Mouse (Mus musculus) embryonic facial prominence, embryonic 11.5 days (tissue): ENCODE data around the gene Tead4. TPM values are rescaled to one million over a fixed set of nuclear protein-coding genes. Genes with fewer than 3 reads are reported as not detected.

Source experiments
- ATAC-seq: fragments of 200-750 bp; cut with Nextera tagmentation; replicated peaks from 2 replicates; pipeline ENCODE4 v1.8.0; 2017; ENCODE audit warnings: low read depth; ENCODE audit not compliant: insufficient number of reproducible peaks, low FRiP score, low TSS enrichment
- DNase-seq: peaks from one replicate; pipeline ENCODE4 v3.0.0-alpha.2; 2015; ENCODE audit warnings: low spot score
- H3K27ac ChIP-seq: fragments of 300-500 bp; sonication (generic); replicated peaks from 2 replicates; pipeline ENCODE4 v1.5.1; 2014; ENCODE audit warnings: mild to moderate bottlenecking, low read depth, low read length, control low read depth
- H3K27me3 ChIP-seq: fragments of 300-500 bp; sonication (generic); 2 replicates; pipeline ENCODE4 v1.6.1; 2014; ENCODE audit warnings: mild to moderate bottlenecking, low read length, moderate library complexity, mixed read lengths; ENCODE audit not compliant: control insufficient read depth, insufficient read depth
- H3K36me3 ChIP-seq: fragments of 300-500 bp; sonication (generic); replicated peaks from 2 replicates; pipeline ENCODE4 v1.6.1; 2014; ENCODE audit warnings: low read depth, mild to moderate bottlenecking, low read length, moderate library complexity, mixed read lengths; ENCODE audit not compliant: control insufficient read depth, insufficient read depth
- H3K4me1 ChIP-seq: fragments of 300-500 bp; sonication (generic); 2 replicates; pipeline ENCODE4 v1.6.1; 2014; ENCODE audit warnings: low read length, mixed read lengths; ENCODE audit not compliant: control insufficient read depth, insufficient read depth
- H3K4me2 ChIP-seq: fragments of 300-500 bp; sonication (generic); 2 replicates; pipeline ENCODE4 v1.6.1; 2014; ENCODE audit warnings: low read depth, mild to moderate bottlenecking, control low read depth, low read length, moderate library complexity
- H3K4me3 ChIP-seq: fragments of 300-500 bp; sonication (generic); 2 replicates; pipeline ENCODE4 v1.5.1; 2014; ENCODE audit warnings: low read depth, low read length, control low read depth
- H3K9ac ChIP-seq: fragments of 300-500 bp; sonication (generic); replicated peaks from 2 replicates; pipeline ENCODE4 v1.6.1; 2014; ENCODE audit warnings: mild to moderate bottlenecking, control low read depth, low read length
- H3K9me3 ChIP-seq: fragments of 300-500 bp; sonication (generic); replicated peaks from 2 replicates; pipeline ENCODE4 v1.6.1; 2016; ENCODE audit warnings: mild to moderate bottlenecking, low read length, inconsistent platforms, mixed read lengths; ENCODE audit not compliant: control insufficient read depth
- WGBS: fragments of 180-500 bp; shearing (Covaris S2); extraction: QIAGEN DNeasy Blood & Tissue Kit; methylation state at CpG from one replicate; pipeline ENCODE4 v1.1.7; 2014; 5-methylcytosine and 5-hydroxymethylcytosine counted together
- polyA plus RNA-seq: library from polyadenylated mRNA; unstranded; fragments of >200 nt; fragmentation: Nextera tagmentation; extraction: Ambion mirVana; gene quantifications from 2 replicates; pipeline ENCODE4 v1.2.1, GENCODE M21; 2014

Tead4 gene
- polyA plus RNA-seq, 1 experiment from 2014 or later: 1.4 TPM

DNA sequence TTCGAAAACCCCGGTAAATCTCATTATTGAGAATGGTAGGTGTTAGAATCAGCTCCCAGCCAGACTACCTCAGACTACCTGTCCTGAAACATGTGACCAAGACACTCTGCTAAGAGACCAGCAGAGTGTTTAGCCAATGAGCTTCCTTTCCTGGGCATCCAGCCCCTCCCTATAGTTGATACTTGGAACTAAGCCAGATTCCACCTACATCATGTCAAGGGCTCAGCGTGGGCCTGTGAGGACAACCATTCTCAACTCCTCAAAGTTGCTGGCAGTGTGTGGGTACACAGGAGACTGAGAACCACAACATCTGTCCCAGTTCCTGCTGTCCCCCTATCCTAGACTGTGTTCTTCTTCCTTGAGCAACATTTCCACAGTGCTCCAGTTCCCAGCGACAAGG, 45.3 kb downstream of the Tead4 start:
- H3K36me3 ChIP-seq: no peaks in the 10 kb centered on the region
- ATAC-seq: no peak
- H3K4me1 ChIP-seq: no peaks in the 10 kb centered on the region
- H3K27ac ChIP-seq: no peak overlapping the region
- no peak overlapping the region for H3K4me2 ChIP-seq
- DNase-seq: peak; percentile 14
- WGBS: 82% methylated on average over 4 of the region's 4 CpGs
- no peak overlapping the region for H3K4me3 ChIP-seq
- H3K9ac ChIP-seq: no peak overlapping the region
- H3K27me3 ChIP-seq: no peaks in the 10 kb centered on the region
- H3K9me3 ChIP-seq: no peaks in the 10 kb centered on the region

DNA sequence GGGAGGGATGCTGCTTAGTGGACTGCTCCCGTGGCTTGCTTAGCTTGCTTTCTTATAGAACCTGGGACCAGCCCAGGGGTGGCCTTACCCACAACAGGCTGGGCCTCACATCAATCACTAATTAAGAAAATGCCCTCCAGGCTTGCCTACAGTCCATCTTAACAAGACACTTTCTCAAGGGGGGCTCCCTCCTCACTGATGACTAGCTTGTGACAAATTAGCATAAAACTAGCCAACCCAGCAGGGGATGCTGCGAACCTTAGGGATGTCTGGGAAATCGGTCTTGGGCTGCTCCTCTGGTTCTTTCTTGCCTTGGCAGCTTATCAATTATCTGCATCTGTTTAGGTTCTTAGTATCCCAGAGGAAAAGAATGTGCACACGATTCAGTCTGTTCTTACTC, 46.1 kb downstream of the Tead4 start:
- Histone ChIP-seq H3K4me2 (no peak overlapping the region), H3K4me3 (no peak overlapping the region), H3K27me3 (no peaks in the 10 kb centered on the region), H3K4me1 (no peaks in the 10 kb centered on the region), H3K9me3 (no peaks in the 10 kb centered on the region), H3K9ac (no peak overlapping the region), H3K27ac (no peak overlapping the region), H3K36me3 (no peaks in the 10 kb centered on the region)
- DNase-seq (no peak), ATAC-seq (no peak)
- 47% methylated on average over 4 of the region's 4 CpGs for WGBS

DNA sequence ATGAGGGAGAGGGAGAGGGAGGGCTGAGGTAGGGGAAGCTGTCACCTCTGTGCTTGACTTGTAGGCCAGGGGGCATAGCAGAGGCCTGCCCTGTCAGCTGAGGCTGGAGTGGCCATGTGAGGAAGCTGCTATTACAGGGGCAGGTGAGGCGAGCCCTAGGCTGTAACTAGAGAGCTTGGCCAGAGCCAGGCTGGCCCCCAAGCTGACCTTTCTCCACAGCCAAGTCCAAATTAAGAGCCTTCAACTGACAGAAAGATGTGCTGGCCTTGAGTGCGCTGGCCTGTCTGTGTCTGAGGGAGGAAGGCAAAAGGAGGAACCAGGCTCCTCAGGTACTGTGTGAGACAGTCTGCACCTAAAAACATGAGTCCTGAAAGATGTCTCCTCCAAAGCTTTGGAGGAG, 47.5 kb downstream of the Tead4 start:
- H3K9ac ChIP-seq: no peak overlapping the region
- no peak overlapping the region for H3K27ac ChIP-seq
- H3K27me3 ChIP-seq: no peaks in the 10 kb centered on the region
- 71% methylated on average over 2 of the region's 2 CpGs for WGBS
- no peak overlapping the region for H3K4me3 ChIP-seq
- DNase-seq (no peak), ATAC-seq (no peak)
- H3K4me2 ChIP-seq: no peak overlapping the region
- H3K4me1 ChIP-seq: no peaks in the 10 kb centered on the region
- no peaks in the 10 kb centered on the region for H3K36me3 ChIP-seq
- H3K9me3 ChIP-seq: no peaks in the 10 kb centered on the region

DNA sequence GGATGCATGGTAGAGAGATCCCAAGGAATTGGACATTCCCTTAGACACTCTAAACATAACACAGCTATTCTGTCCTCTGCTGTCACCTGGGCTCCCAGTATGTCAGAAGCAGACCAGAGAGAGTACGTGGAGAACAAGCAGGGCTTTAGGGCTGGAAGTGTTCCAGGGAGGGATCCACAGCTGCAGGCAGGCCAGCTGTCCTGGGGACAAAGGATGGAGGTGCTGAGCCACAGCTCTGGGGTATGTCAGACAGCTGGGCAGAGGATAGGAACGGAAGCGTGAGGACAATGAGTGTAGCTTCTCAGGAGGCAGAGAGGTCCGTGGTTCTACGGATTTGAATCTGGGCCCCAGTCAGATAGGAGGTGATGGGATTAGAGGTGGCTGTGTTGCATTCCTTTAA, 50.0 kb downstream of the Tead4 start:
- no peaks in the 10 kb centered on the region for H3K9me3 ChIP-seq
- H3K27me3 ChIP-seq: no peaks in the 10 kb centered on the region
- ATAC-seq: no peak
- 86% methylated on average over 5 of the region's 5 CpGs for WGBS
- H3K4me3 ChIP-seq: no peak overlapping the region
- H3K36me3 ChIP-seq: no peaks in the 10 kb centered on the region
- no peak overlapping the region for H3K4me2 ChIP-seq
- no peak for DNase-seq
- no peak overlapping the region for H3K9ac ChIP-seq
- H3K4me1 ChIP-seq: no peaks in the 10 kb centered on the region
- no peak overlapping the region for H3K27ac ChIP-seq

DNA sequence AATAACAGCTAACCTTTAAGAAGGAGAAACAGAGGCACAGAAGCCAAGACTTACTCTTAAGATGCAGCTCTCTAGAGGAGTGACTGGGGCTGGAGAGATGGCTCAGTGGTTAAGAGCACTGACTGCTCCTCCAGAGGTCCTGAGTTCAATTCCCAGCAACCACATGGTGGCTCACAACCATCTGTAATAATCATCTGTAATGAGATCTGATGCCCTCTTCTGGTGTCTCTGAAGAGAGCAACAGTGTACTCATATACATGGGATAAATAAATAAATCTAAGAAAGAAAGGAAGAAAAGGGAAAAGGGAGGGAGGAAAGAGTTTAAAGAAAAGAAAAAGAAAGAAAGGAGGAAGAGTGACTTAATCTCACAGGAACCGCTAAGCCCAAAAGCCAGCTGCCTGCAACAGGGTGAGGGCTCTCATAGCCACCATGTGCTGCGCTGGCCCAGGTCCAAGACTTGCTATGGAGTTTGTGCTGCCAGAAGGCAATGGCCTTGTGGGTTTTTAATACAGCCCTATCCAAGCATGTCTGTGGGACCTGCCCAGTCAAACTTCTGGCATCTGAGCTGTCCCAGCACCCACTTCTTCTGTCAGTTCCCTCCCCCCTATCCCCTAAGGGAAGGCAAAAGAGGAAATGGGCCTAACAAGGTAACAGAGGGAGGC, 63.4 kb downstream of the Tead4 start:
- Histone ChIP-seq H3K27me3 (no peaks in the 10 kb centered on the region), H3K27ac (no peak overlapping the region), H3K4me1 (no peaks in the 10 kb centered on the region), H3K4me2 (no peak overlapping the region), H3K4me3 (no peak overlapping the region), H3K9me3 (no peaks in the 10 kb centered on the region), H3K9ac (no peak overlapping the region), H3K36me3 (no peaks in the 10 kb centered on the region)
- DNase-seq: no peak
- ATAC-seq: no peak
- 75% methylated on average over 2 of the region's 2 CpGs for WGBS

DNA sequence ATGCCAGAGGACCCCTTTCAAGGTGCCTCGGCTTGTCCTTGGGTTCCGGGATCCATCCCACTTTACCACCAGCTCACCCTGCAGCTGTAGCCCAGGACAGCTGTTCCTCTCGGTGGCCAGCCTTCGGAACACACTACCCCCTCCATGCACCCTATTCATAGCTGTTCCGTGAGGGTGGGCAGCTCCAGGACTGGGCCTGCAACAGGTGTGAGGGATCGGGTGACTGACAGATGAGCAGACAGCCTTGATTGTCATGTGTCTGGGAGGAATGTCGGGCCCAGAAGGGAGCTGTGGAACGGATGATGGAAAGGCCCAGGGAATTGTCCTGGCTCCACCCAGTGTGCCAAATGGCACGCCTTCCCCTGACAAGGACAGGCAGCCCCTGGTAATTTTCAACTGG, 64.0 kb downstream of the Tead4 start:
- H3K4me3 ChIP-seq: no peak overlapping the region

DNA sequence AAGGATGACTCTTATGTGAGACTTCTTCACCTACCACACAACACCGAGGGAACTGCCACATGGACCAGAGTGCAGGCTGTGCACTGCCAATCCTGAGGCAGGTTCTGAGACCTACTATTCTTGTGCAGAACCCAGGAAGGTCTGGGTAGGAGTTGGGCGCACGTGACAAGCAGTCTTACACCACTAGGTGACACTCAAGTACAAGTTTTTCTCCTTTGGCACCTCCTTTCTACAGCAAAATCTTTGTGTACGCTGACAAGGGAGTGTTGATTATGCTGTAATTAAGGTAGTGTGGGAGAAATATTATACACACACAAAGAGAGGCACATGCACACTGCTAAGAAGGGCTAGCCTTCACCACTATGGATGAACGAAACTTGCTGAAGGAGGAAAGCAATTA, 66.4 kb downstream of the Tead4 start:
- Histone ChIP-seq H3K9me3 (no peaks in the 10 kb centered on the region), H3K9ac (no peak overlapping the region), H3K36me3 (no peaks in the 10 kb centered on the region), H3K27me3 (no peaks in the 10 kb centered on the region), H3K4me3 (no peak overlapping the region), H3K4me1 (no peaks in the 10 kb centered on the region), H3K4me2 (no peak overlapping the region), H3K27ac (no peak overlapping the region)
- DNase-seq (peak; percentile 58), ATAC-seq (no peak)
- WGBS: 41% methylated on average over 5 of the region's 5 CpGs

More for the DNA sequence above, 64.0 kb downstream of the Tead4 start:
- no peaks in the 10 kb centered on the region for H3K9me3 ChIP-seq
- WGBS: 69% methylated on average over 9 of the region's 9 CpGs
- DNase-seq (no peak), ATAC-seq (0 out of 2 replicates have a peak, but pooled peaks have one; percentile 32)
- H3K27ac ChIP-seq: no peak overlapping the region
- H3K36me3 ChIP-seq: no peaks in the 10 kb centered on the region
- H3K27me3 ChIP-seq: no peaks in the 10 kb centered on the region
- no peak overlapping the region for H3K9ac ChIP-seq
- no peaks in the 10 kb centered on the region for H3K4me1 ChIP-seq
- H3K4me2 ChIP-seq: no peak overlapping the region

DNA sequence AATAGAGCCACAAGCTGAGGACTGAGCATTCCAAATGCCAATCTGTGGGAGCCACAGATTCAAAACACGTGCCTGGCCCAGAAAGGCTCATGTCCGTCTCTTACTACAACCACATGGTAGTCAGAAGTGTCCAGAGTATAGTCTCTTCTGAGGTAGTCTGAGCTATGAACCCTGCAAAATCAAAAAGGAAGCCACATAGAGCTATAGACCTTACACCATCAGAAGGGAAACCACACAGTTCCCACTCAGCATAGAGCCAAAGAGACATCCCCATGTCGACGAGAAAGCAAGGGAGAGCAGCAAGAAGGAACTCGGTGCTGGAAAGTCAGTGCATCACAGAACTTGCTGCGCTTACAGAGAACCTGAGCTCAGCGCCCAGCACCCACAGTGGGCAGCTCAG, 68.4 kb downstream of the Tead4 start:
- no peaks in the 10 kb centered on the region for H3K36me3 ChIP-seq
- H3K27ac ChIP-seq: no peak overlapping the region
- H3K9me3 ChIP-seq: no peaks in the 10 kb centered on the region
- no peak for ATAC-seq
- H3K27me3 ChIP-seq: no peaks in the 10 kb centered on the region
- no peaks in the 10 kb centered on the region for H3K4me1 ChIP-seq
- H3K4me3 ChIP-seq: no peak overlapping the region
- no peak for DNase-seq
- H3K4me2 ChIP-seq: no peak overlapping the region
- H3K9ac ChIP-seq: no peak overlapping the region
- WGBS: 60% methylated on average over 7 of the region's 7 CpGs
